In the genomic region with DNA sequence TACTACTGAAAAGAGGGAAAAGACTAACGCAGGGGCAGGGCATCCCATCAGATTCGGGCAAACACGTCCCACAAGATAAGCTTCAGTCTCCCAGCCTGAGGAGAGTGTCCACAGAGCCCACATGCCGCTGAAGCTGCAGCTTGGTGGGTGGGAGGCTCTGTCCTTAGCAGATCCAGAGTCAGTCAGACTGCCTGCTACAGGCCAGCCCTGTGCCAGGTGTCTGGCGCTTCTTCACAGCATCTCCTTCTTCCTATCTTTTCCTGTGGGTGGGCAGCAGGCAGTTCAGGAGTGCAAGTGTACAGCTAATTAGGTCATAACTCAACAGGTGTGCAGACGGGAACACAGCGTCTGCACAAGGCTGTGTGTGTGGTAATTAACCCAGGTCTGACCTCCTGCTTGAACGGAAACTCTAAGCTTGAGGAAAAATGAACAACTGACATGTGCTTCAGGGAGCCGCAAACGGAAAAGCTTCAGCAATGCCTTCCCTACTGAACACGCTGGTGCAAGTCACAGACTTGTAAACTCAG, we compare ENCODE assay signal across 17 mouse cellular contexts. TPM values are rescaled to one million over a fixed set of nuclear protein-coding genes. Genes with fewer than 3 reads are reported as not detected.
DNase-seq lines count a peak whose midpoint lies in the region; ATAC-seq lines count a peak whose summit lies in the region.
"Had no signal": no experiment of that assay in that cellular context is flagged by ENCODE, and none has a peak within 500 bp of the region (broad histone marks: within the 10 kb centered on the region; RNA-seq: fewer than 3 reads in every experiment).

No protein-coding gene starts in this region.

- WGBS in embryonic facial prominence, embryonic 11.5 days: 61% methylated on average over 11 of the region's 11 CpGs
- 67% methylated on average over 11 of the region's 11 CpGs for WGBS in embryonic facial prominence, embryonic 10.5 days

- no peaks in the 10 kb centered on the region for H3K27me3 ChIP-seq in embryonic facial prominence, embryonic 11.5 days (ENCODE audit: control insufficient read depth, insufficient read depth, low read length)
- no peaks in the 10 kb centered on the region for H3K27me3 ChIP-seq in embryonic facial prominence, embryonic 10.5 days (replicated peaks; ENCODE audit: low read depth, poor library complexity, severe bottlenecking)
- H3K27me3 ChIP-seq: forebrain, embryonic 12.5 days; midbrain, embryonic 12.5 days had no signal

- H3K9me3 ChIP-seq in embryonic facial prominence, embryonic 11.5 days (replicated peaks; ENCODE audit: control insufficient read depth, low read length): no peaks in the 10 kb centered on the region
- no peaks in the 10 kb centered on the region for H3K9me3 ChIP-seq in embryonic facial prominence, embryonic 10.5 days
- H3K9me3 ChIP-seq: forebrain, embryonic 12.5 days; midbrain, embryonic 12.5 days had no signal

- ATAC-seq in embryonic facial prominence, embryonic 11.5 days (replicated peaks; ENCODE audit: insufficient number of reproducible peaks, low FRiP score, low TSS enrichment, low read depth): no peak
- no peak for ATAC-seq in megakaryocyte, adult 5-6 weeks (ENCODE audit: poor library complexity, severe bottlenecking)
- ATAC-seq: liver, postnatal 0 days had no signal

- no peak overlapping the region for H3K4me3 ChIP-seq in embryonic facial prominence, embryonic 11.5 days (ENCODE audit: low read depth, low read length)
- H3K4me3 ChIP-seq in embryonic facial prominence, embryonic 10.5 days: no peak overlapping the region
- H3K4me3 ChIP-seq: forebrain, embryonic 12.5 days; midbrain, embryonic 12.5 days had no signal

- no peak overlapping the region for H3K9ac ChIP-seq in embryonic facial prominence, embryonic 11.5 days (replicated peaks; ENCODE audit: low read length)
- H3K9ac ChIP-seq: forebrain, embryonic 12.5 days; hindbrain, embryonic 14.5 days; liver, postnatal 0 days; midbrain, embryonic 12.5 days had no signal

- H3K36me3 ChIP-seq in embryonic facial prominence, embryonic 11.5 days (replicated peaks; ENCODE audit: control insufficient read depth, insufficient read depth, low read depth, low read length): no peaks in the 10 kb centered on the region
- H3K36me3 ChIP-seq in embryonic facial prominence, embryonic 10.5 days (replicated peaks): peaks cover 12% of the 10 kb centered on the region
- H3K36me3 ChIP-seq: midbrain, embryonic 12.5 days had no signal

- H3K4me1 ChIP-seq in embryonic facial prominence, embryonic 11.5 days (ENCODE audit: control insufficient read depth, insufficient read depth, low read length): no peaks in the 10 kb centered on the region
- peaks cover 9% of the 10 kb centered on the region for H3K4me1 ChIP-seq in embryonic facial prominence, embryonic 10.5 days
- H3K4me1 ChIP-seq: forebrain, embryonic 12.5 days; midbrain, embryonic 12.5 days had no signal

- no peak overlapping the region for H3K27ac ChIP-seq in embryonic facial prominence, embryonic 11.5 days (replicated peaks; ENCODE audit: low read depth, low read length)
- H3K27ac ChIP-seq in embryonic facial prominence, embryonic 10.5 days (replicated peaks): no peak overlapping the region; the same call in 1 of the 2 replicates
- H3K27ac ChIP-seq: forebrain, embryonic 12.5 days; hindbrain, embryonic 14.5 days; midbrain, embryonic 12.5 days had no signal

- peak; percentile 7 for DNase-seq in embryonic facial prominence, embryonic 11.5 days (ENCODE audit: low spot score)
- no peak for DNase-seq in embryonic facial prominence, embryonic 10.5 days (ENCODE audit: low spot score)
- DNase-seq in kidney, postnatal 4 days: peak; percentile 13 to 36
- DNase-seq in kidney, postnatal 14 days: no peak
- peak; percentile 39 for DNase-seq in forelimb bud, embryonic 11.5 days (ENCODE audit: low read depth, low spot score)
- peak; percentile 15 for DNase-seq in retina, embryonic 14.5 days (ENCODE audit: low spot score)
- DNase-seq: adrenal gland, postnatal 25 days; cerebellum, adult 9-10 months; heart, postnatal 14 days; liver; liver, postnatal 0 days; lung, postnatal 36 days had no signal

- no peak overlapping the region; the same call in 1 of the 2 replicates for H3K4me2 ChIP-seq in embryonic facial prominence, embryonic 11.5 days (ENCODE audit: low read depth, low read length)
- H3K4me2 ChIP-seq: forebrain, embryonic 12.5 days; heart, embryonic 11.5 days; hindbrain, embryonic 14.5 days; midbrain, embryonic 12.5 days had no signal

RNA-seq across cellular contexts. Expression of gene Aplf, which starts 33.8 kb away (rescaled TPM):
- polyA plus RNA-seq in embryonic facial prominence, embryonic 11.5 days (2014; fragmentation: Nextera tagmentation; extraction: Ambion mirVana): 15.4 and 20.3 TPM in 2 replicates
- polyA plus RNA-seq in embryonic facial prominence, embryonic 10.5 days (2016; fragmentation: Nextera tagmentation; extraction: Ambion mirVana): 12.9 and 13.1 TPM in 2 replicates
- 8.1 and 8.7 TPM in 2 replicates for total RNA-seq in megakaryocyte, adult 5-6 weeks (2015)
- 14.6 and 17.0 TPM in 2 replicates for total RNA-seq in megakaryocyte, adult 5-6 weeks (2017)

RNA-seq across cellular contexts. Expression of gene Prokr1, which starts 47.7 kb away (rescaled TPM):
- polyA plus RNA-seq in embryonic facial prominence, embryonic 11.5 days (2014; fragmentation: Nextera tagmentation; extraction: Ambion mirVana): 1.2 and 2.1 TPM in 2 replicates
- polyA plus RNA-seq in embryonic facial prominence, embryonic 10.5 days (2016; fragmentation: Nextera tagmentation; extraction: Ambion mirVana): 0.87 and 1.2 TPM in 2 replicates
- 0.11 and 0.29 TPM in 2 replicates for total RNA-seq in megakaryocyte, adult 5-6 weeks (2015)
- 0.08 and 0.26 TPM in 2 replicates for total RNA-seq in megakaryocyte, adult 5-6 weeks (2017)

Comparison
In these comparisons a context has a peak if more than half of its experiments do, and no peak if none do; other contexts are left out.
1. DNase-seq: peak in embryonic facial prominence, embryonic 11.5 days (single experiment), kidney, postnatal 4 days (2 of 2), forelimb bud, embryonic 11.5 days (single experiment) and retina, embryonic 14.5 days (single experiment); none in embryonic facial prominence, embryonic 10.5 days (single experiment) and kidney, postnatal 14 days (single experiment).